Mouse (Mus musculus): Measurements from ENCODE around the gene Rem1. TPM values are rescaled to one million over a fixed set of nuclear protein-coding genes. Genes with fewer than 3 reads are reported as not detected.

The Rem1 gene
- total RNA-seq (2022), result 10 to 100 TPM in 3 of 4 experiments, 1 to 10 TPM in 1; 9.0 to 20.8 (median 14.6) TPM

DNA sequence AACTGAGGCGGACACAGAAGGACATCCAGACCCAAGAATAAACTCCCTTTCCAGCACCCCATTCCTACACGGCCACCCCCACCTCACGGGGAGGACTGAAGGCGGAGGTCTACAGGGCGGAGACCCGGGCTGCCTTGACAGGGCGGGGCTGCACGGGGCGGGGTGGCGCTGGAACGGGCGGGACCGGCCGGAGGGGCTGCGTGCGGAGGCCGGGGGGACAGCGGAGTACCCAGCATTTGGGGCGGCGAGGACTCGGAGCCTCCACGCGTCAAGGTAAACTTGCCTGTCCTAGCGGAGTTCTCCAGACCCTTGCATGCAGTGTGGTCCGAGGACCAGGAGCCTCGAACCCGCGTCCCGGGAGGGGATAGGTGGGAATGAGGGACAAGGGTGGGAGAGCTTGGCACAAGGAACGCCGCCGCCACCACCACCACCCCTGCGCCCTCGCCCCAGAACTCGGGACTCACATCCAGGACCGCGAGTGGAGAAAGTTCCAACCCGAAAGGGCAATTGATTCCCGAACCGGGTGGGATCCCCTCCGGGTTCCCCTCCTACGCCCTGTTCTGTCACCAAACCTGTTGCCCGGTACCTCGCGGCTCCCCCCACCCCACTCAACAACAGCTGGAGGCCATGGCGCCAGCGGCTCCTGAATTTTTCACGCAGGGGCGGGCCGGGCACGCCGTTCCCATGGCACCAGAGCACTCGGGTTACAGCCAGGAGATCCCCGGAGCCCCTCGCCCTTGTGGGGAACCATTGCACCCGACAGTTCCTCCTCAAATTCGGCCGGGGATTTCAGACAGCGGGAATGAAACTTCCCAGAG lies at the start of gene Rem1:
TSS of gene Rem1 (plus strand) at position 178 of the 818 bp plus-strand sequence.
- no peak for DNase-seq

DNA sequence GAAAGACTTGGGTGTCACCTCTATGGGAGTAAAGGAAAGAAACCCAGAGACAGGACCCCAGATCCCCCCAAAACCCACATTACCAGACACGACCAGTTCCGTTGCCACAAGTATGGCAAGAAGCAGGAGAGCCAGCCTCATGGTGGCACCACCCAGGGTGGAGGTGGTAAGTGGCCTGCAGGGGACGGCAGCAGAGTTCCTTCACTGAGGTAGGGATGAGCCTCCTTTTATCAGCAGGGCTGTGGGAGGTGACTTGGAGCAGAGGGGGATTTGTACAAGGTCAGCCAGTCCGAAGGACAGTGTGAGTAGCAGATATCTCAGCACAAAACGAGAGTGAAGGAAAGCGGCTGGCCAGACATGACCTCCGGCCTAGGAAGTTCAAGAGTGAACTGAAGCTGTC lies 46.6 kb upstream of the Rem1 start, which contains the start of gene Defb19:
TSS of gene Defb19 (minus strand) at position 206 of the 400 bp plus-strand sequence.
- peak; percentile 12 for DNase-seq

DNA sequence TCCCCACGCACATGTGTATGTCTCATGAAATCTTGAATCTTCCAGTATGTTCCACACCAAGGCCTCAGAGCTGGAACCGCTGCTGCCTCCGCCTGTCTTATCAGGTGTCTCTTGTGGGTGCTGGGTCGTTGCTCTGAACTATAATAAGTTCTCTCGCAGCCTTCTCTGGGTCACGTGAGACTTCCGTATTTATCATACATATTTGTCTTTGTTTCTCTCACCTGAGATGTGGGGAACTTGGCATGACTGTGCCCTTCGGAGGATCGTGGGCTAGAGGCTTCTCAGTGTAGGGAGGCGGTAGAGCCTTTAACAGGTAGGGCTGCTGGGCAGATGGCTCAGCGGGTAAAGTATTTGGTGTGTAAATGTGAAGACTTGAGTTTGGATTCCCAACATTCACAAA lies 46.1 kb upstream of the Rem1 start:
- no peak for DNase-seq

DNA sequence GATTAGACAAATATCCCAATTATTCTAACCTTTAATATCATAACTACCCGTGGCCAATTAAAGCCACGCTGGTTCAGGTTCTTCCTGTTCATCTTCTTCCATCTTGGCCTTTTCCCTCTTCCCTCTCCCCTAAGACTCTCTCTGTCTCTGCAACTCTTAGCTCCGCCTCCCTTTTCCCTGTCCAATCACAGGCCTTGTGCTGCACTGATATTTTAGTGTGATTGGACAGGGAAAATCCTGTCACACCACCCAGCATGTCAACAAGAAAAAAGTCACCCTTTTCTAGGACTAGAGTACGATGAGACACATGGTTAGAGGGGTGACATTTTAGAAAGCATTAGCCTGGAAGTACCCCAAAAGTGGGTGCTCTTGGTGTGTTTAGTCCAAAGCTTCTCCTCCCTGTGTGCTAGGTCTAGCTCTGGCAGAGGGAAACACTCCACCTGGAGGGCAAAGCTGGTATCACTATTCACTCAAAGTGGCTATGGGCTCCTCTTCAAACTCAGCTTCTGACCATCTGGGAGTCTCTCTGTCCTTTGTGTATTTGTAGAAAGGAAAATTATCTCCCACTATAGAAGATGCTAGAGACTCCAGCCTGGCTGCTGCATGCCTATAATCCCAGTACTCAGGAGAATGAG lies 39.7 kb upstream of the Rem1 start:
- DNase-seq, result peak; percentile 9

DNA sequence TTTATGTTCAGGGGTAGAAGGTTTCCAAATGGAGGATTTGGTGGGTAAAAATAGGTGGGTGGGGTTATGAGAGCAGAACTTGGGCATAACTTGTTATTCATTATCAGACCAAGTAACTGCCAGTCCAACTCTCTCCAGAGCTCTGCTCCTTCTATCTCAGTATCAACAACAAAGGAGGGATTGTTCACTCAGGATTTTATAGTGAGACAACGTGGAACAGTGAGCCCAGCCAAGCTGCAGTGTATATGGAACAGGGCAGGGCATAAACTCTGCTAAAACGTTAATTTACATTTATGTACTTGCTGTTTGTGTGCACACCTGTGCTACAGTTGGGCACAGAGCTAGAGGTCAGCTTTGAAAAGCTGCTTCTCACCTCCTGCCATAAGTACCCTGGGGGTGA lies 38.3 kb upstream of the Rem1 start:
- DNase-seq, result no peak

DNA sequence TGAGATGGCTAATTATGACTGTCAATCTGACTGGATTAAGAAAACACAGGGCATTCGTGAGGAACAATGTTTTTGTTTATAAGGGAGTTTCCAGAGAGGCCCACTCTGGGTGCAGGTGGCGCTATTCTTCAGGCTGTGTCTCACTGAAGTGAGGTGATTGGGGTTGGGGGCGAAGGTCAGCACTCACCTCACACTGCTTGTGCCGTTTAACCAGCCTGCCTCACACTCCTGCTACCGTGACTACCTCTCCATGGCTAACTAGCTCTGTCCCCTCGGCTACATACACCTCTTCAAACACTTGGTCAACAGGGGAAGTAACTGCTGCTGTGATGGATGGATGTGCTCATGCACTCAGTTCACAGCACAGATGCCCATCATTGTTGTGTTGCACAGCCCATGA lies 37.7 kb upstream of the Rem1 start:
- no peak for DNase-seq

DNA sequence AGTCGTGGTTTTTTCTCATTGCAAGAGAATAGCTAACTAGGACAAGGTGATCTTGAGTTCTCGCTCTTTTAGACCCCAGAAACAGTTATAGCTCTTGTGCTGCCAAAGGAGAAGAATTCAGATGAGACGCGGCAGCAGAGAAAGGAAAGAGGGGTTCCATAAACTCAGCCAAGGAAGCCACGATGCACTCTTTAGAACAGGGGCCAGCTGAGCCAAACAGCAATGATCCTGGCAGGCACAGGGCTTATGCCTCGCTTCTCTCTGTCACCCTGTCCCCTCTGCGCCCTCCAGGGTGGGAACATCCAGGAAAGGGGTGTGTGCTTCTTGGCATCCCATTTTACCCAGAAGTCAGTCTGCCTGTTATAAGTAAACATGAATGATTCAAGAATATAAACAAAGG lies 27.5 kb upstream of the Rem1 start, which contains the start of gene Defb45:
TSS of gene Defb45 (minus strand) at position 101 of the 400 bp plus-strand sequence.
- DNase-seq, result no peak

DNA sequence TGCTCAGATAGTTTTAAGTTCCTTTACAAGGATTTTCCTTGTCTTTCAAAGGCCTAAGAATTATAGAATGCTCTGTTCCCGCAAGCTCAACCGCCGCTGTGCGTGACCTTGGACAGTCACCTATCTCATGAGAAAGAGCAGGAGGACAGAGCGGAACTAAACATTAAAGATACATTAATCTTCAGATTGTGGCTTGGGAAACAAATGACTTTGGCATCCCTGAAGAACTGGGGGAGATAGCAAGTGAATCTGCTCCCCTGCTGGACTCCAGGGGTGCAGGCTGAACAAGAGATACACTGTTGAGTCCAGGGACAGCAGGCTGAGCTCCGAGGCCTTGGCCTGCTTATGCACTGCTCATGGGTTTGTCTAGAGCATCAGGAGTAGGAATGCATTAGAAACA lies 26.7 kb upstream of the Rem1 start:
- DNase-seq, result no peak

DNA sequence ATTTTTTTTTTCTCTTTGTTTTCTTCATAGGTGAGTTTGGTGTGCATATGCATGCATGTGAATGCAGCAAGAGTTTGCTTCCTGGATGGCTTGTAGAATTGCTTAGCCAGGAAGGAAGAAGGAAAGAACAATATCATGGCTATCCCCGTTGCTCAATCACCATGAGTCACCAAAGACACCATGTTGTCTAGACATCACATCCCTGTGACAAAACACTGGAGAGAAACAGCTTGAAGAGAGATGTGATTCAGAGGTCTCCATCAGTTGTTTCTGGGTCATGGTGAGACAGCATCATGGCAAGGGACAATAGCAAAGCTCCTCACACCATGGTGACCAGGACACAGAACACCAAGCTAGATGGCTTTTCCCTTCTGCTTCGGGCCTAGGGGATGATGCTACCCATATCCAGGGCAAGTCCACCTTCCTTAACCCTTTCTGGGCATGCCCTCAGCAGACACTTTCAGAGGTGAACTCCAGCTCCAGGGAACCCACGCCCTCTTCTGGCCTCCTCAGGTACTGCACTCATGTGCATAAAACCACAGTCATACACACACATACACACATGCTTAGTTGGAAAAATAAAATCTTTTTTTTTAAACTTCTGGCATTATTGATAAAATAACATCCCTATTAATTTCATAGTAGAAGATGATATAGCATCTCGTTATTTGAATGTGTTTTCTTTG lies 25.3 kb upstream of the Rem1 start:
- no peak for DNase-seq

DNA sequence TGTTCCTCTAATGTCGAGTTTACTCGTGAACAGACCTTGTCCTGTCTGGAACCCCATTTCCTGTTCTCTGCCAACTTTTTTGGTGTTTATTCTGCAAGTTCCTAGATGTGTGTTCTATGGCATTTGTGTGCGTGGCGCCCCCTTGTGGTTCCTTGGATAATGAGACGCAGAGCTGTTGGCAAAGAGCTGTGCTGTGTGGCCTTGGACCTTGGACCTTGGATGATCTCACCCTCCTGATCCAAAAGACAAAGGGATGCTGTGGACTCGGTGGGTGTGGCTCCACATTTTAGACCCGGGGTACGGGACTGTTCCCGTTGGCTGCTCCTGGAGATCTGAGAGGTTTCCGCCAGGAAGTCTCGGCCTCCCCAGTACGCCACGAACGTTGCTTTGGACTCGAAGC lies 22.7 kb upstream of the Rem1 start, which contains the start of gene Defb36:
TSS of gene Defb36 (plus strand) at position 271 of the 400 bp plus-strand sequence.
- DNase-seq, result peak; percentile 67

DNA sequence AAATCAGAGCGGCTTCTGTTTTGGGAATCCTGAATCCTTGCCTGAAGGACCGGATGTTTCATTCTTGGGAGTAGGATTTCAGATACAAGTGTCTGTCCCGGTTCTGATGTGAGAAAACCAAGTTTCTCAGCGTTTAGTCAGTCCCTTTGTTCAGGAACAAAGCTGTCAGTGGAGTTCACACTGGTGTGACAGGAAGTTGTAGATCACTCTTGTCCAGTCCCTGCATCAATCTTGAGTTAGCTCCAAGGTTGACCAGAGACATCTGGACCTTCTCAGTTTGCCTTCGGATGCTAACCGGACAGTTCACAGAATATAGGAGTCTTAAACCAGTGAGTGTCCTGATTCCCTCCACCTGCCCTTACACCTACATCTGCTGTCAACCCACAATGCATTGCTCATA lies 19.0 kb upstream of the Rem1 start:
- DNase-seq, result no peak

DNA sequence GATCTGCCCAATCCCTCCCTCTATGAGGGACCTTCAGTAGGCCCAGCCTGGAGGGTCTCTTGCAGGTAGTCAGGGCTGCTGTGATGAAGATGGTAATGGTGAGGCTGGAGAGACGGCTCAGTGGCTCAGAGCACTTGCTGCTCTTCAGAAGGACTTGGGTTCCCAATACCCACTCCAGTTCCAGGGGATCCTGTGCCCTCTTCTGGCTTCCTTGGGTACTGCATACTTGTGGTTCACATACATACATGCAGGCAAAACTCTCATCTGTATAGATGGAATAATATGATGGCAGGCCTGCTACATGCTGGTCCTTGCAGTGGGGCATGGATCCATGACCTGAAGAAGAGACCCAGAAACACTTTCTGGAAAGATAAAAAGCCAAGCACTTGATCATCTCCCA lies 18.0 kb upstream of the Rem1 start:
- no peak for DNase-seq

DNA sequence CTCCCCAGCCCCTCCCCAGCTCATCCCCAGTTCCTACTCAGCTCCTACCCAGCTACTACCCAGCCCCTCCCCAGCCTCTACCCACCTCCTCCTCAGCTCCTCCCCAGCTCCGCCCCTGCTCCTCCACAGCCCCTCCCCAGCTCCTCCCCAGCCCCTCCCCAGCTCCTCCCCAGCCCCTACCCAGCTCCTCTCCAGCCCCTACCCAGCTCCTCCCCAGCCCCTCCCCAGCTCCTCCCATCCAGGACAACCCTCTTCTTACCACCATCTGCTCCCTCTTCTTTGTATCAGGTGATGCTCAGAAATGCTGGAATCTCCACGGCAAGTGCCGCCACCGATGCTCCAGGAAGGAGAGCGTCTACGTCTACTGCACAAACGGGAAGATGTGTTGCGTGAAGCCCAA lies 14.6 kb upstream of the Rem1 start:
- no peak for DNase-seq

DNA sequence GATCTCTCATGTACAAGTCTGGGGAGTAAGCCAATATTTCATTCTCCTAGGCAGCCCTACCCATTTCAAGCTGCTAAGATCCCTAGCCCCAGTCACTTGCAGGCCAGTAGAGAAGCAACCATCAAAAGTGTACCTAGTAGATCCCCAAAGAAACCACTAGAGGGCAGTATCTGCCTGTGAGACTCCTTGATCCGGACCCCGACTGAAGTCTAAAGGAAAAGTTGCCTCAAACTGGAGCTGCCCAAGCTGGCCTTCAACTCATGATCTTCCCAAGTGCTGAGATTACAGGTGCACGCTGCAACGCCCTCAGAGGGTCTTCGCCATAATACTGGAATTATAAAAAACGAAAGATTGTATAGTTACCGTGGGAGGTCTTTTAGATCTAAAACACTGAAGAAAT lies 11.2 kb upstream of the Rem1 start:
- peak; percentile 37 for DNase-seq

DNA sequence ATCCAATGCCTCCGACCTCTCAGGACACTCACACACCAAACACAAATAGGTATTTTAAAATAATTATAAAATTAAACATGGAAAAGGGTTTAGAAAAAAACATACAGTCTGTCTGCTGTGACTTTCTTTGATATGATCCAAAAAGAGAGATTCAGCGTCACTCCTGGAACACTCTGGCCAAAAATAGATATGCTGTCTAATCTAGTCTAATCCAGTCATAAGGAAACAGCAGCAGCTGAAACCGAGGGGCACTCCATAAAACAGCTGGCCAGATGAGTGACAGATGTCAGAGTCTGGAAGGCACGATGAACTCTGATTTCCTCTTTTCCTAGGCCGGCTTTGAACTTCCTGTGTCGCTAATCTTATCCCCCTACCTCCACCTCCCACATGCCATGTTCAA lies 10.3 kb upstream of the Rem1 start:
- no peak for DNase-seq

DNA sequence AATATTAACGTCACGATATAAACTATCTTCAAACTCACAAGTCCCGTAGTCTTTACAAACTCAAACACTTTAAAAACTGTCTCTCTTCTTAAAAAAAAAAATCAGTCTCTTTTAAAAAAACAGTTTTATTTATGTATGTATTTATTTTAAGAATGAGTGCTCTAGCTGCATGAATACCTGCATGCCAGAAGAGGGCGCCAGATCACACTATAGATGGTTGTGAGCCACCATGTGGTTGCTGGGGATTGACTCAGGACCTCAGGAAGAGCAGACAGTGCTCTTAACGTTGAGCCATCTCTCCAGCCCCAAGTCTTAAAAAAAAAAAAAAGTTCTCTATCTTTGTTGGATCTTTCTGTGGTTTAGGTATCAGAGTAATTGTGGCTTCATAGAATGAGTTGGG lies 9.4 kb upstream of the Rem1 start:
- DNase-seq, result no peak

DNA sequence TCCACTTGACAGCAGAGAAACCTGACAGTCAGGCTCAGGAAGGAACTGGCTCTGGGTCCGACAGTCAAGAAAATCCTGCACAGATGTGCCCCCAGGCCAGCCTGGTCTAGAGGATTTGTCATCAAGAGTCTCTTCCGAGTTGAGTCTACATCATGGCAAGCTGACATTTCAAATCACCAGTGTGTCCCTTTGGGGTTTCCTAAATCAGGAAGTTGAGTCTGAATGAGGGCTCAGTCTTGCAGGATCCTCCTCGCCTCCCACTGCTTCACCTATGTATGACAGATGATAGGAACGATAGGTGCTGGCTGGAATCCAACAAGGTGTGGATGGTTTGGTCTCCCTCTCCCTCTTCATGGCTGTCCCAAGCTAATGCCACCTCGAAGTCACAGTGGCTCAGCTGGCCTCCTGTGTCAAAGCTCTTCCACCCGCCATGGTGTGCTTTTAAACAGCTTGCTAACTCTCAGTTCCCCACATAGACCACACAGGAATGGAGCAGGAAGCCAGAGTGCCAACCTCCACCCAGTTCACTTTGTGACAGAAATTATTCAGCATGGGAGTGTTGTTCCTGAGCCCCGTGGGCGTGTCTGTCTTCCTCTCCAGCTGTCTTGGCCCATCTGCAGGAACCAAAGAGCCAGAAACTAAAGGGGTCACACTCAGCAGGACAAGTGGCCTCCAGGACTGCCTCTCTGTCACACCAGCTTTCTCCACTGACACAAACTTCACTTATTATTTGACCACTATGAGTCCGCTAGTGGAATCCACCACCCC lies 6.2 kb upstream of the Rem1 start:
- DNase-seq, result no peak

DNA sequence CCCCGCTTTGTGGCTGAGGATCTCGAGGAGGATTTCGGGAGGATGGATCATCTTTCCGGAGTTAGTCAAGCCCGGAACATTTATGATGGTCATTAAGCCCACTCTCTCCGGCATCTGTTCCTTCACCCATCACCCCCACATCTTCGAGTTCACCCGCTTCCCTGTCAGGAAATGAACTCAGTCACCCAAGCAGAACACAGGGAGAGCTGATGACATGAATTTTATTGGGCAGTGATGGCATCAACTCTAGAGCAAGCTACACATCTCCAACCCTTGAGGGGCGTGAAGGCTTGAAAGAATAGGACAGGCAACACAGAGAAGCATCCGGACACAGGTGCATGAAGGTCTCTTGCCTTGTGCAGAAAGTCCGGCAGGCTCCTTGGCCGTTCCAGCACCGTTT lies 4.6 kb upstream of the Rem1 start:
- DNase-seq, result no peak

DNA sequence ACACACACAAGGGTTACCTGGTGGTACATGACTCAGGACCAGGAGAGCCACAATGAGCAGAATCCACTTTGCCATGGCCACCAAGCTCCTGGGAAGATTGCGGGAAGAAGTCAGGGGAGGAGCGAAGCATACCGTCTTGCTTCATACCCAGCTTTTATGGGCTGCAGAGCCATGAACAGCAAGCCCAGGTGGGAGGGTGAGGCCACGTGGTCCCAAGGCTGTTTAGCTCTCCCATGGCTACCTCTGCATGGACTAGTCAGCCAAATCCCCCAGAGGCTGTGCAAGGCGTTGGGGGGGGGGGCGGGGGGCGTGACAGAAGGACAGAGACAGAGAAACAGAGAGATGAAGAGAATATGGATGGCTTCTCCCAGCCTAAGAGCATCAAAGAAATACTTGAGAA lies 3.8 kb upstream of the Rem1 start, which contains the start of gene Defb25:
TSS of gene Defb25 (minus strand) at position 101 of the 400 bp plus-strand sequence.
- no peak for DNase-seq

DNA sequence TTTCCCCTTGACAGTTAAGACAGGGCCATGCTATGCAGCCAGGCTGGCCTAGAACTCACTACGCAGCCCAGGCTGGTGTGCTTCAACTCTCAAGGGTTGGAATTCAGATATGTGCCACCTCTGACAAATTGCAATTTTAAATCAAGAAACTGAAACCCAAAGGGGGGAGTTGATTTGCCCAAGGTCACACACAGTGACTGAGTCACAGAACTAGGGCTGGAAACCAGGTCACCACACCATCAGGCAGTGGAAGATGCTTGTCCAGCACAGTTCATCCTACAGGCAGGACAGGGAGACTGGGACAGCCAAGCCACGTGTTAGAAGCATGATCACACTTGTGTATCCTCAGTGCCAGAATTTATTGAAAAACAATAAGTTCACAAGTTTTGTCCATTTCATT lies 2.2 kb upstream of the Rem1 start:
- peak; percentile 52 for DNase-seq

DNA sequence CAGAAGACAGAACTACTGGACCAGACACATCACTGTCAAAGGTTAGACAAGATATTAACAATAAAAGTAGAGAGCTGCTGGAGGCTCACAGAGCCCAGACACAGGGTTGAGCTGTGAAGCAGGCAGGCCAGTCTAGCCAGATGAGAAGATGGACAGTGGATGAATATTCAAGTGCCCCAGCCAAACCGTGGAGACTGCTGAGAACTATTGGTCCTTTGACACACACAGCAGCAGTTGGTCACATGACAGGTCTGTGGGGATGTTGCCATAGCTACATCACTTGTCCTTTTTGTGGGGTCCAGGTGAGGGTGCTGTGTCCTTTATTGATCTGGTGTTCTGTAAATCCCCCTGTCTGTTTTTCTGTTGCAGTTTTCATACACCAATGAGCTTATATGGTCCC lies 1.5 kb upstream of the Rem1 start:
- DNase-seq, result no peak

DNA sequence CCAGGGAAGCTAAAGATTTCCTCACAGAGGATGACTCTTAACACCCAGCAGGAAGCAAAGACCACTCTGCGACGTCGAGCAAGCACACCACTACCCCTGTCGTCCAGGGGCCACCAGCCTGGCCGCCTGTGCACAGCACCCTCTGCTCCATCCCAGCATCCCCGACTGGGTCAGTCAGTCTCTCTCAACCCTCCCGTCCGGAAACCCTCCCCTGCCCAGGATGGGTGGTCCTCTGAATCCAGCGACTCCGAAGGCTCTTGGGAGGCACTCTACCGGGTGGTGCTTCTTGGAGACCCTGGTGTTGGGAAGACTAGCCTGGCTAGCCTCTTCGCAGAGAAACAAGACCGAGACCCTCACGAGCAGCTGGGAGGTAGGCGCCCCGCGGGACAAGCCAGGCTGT lies 1.3 kb downstream of the Rem1 start:
- DNase-seq, result no peak

DNA sequence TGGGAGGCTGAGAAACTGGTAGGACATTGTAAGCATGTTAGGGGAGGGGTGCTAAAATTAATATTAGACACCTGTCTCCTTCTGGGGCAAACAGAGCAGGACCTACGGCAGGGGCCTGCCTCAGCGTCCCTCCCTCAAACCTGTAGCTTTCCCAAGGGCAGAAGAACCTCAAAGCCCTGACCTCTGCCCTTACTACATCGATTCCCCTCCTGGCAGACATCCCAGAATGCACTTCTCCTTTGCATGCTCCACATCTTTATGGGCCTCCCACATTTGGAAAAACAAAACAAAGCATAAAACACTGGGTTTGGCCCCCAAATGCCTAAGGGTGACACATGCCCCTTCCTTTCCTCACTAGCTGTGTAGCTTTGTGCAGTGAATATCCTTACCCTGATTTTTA lies 2.5 kb downstream of the Rem1 start:
- DNase-seq, result no peak

Measured in adrenal gland, adult 8-10 months (tissue).